Mouse (Mus musculus): ENCODE data around the gene Atp1a3. TPM values are rescaled to one million over a fixed set of nuclear protein-coding genes. Genes with fewer than 3 reads are reported as not detected.
A peak's percentile ranks its signal among the peaks of the same experiment; 100 is the strongest.

Gene Atp1a3
- polyA plus RNA-seq, 1 experiment: 5.6 TPM

DNA sequence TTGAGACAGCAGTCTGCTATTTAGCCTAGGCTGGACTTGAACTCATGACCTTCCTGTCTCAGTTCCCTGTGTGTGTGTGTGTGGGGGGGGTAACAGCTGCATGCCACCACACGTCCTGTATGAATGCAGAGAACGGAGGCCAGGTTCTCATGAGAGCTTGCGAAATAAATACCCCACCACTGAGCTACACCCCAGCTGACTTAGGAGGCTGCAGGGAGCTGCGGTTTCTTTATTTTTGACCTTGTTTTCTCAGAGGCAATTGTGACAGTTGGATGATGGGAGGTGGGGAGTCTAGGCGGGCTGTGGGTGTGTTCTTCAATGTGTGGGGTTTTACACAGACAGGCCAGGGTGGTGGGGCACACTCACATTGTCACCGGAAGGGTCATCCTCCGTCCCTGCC is 5.5 kb downstream of the Atp1a3 start:
- TF ChIP-seq CTCF (IDR thresholded peaks at IDR 0.05; ENCODE audit: borderline replicate concordance, control insufficient read depth, extremely low read depth, insufficient read depth, low read length, poor library complexity): no peak
- peak; percentile 43; the same call in 1 of the 2 replicates for TF ChIP-seq POLR2A (IDR thresholded peaks at IDR 0.05; ENCODE audit: control insufficient read depth, extremely low read depth, insufficient read depth, low read length, poor library complexity)
- Histone ChIP-seq H3K36me3 (ENCODE audit: control insufficient read depth, insufficient read depth, low read length) (no peaks in the 10 kb centered on the region), H3K27ac (ENCODE audit: control insufficient read depth, insufficient read depth, low read length) (peak overlapping the region; percentile 99), H3K27me3 (ENCODE audit: control insufficient read depth, insufficient read depth, low read length) (no peaks in the 10 kb centered on the region; the same call in 1 of the 2 replicates), H3K4me3 (ENCODE audit: control insufficient read depth, insufficient read depth, low read length) (peak overlapping the region; percentile 43), H3K4me1 (replicated peaks; ENCODE audit: control insufficient read depth, insufficient read depth, low read length) (peaks cover 23% of the 10 kb centered on the region)
- peak; percentile 61 for DNase-seq
- WGBS: 33% methylated on average over 7 of the region's 7 CpGs

DNA sequence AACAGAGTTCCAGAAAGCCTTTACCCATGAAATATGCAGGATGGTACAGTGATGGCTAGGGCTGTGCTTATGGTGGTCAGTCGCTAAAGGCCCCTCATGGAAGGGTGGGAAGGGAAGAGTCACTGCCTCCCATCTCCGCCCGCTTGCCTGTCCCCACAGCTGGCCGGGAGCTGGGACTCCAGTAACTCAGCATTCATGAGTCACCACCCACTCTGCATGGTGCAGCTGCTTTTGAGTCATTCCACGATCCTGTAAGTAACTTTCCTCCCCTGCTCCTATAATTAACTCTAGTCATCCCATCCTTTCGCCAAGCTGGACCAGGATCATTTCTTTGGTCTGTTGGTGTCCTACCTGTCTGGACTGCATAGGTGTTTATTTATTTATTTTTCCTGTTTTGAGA is 12.7 kb downstream of the Atp1a3 start:
- no peak overlapping the region for H3K27ac ChIP-seq (ENCODE audit: control insufficient read depth, insufficient read depth, low read length)
- WGBS: 79% methylated on average over 6 of the region's 6 CpGs
- no peak for DNase-seq
- no peaks in the 10 kb centered on the region for H3K27me3 ChIP-seq (ENCODE audit: control insufficient read depth, insufficient read depth, low read length)
- TF ChIP-seq POLR2A (IDR thresholded peaks at IDR 0.05; ENCODE audit: control insufficient read depth, extremely low read depth, insufficient read depth, low read length, poor library complexity) (no peak), CTCF (IDR thresholded peaks at IDR 0.05; ENCODE audit: borderline replicate concordance, control insufficient read depth, extremely low read depth, insufficient read depth, low read length, poor library complexity) (no peak)
- H3K4me3 ChIP-seq (ENCODE audit: control insufficient read depth, insufficient read depth, low read length): no peak overlapping the region
- H3K36me3 ChIP-seq (ENCODE audit: control insufficient read depth, insufficient read depth, low read length): no peaks in the 10 kb centered on the region
- peaks cover under 1% of the 10 kb centered on the region for H3K4me1 ChIP-seq (replicated peaks; ENCODE audit: control insufficient read depth, insufficient read depth, low read length)

DNA sequence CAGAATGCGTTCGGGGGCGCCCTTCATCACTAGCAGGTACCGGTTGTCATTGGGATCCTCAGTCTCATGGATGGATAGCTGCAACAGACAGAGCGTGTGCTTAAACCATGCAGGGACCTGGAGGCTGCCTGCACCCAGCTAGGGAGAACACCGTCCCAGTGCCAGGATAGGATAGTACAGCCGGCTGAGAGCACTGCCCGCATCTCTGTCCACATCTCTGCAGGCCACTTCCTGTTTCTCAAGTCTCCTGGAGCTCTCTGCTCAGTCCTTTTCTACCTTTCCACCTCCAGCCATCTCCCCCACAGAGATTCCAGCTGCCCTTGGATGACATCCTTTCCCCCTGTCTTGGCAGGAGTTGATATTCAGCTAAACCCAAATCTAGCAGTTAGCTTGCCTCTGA is 15.3 kb downstream of the Atp1a3 start:
- TF ChIP-seq CTCF (IDR thresholded peaks at IDR 0.05; ENCODE audit: borderline replicate concordance, control insufficient read depth, extremely low read depth, insufficient read depth, low read length, poor library complexity) (no peak), POLR2A (IDR thresholded peaks at IDR 0.05; ENCODE audit: control insufficient read depth, extremely low read depth, insufficient read depth, low read length, poor library complexity) (no peak)
- Histone ChIP-seq H3K27me3 (ENCODE audit: control insufficient read depth, insufficient read depth, low read length) (no peaks in the 10 kb centered on the region), H3K4me3 (ENCODE audit: control insufficient read depth, insufficient read depth, low read length) (no peak overlapping the region), H3K27ac (ENCODE audit: control insufficient read depth, insufficient read depth, low read length) (no peak overlapping the region), H3K4me1 (replicated peaks; ENCODE audit: control insufficient read depth, insufficient read depth, low read length) (peaks cover 7% of the 10 kb centered on the region), H3K36me3 (ENCODE audit: control insufficient read depth, insufficient read depth, low read length) (no peaks in the 10 kb centered on the region)
- no peak for DNase-seq
- 89% methylated on average over 8 of the region's 8 CpGs for WGBS

DNA sequence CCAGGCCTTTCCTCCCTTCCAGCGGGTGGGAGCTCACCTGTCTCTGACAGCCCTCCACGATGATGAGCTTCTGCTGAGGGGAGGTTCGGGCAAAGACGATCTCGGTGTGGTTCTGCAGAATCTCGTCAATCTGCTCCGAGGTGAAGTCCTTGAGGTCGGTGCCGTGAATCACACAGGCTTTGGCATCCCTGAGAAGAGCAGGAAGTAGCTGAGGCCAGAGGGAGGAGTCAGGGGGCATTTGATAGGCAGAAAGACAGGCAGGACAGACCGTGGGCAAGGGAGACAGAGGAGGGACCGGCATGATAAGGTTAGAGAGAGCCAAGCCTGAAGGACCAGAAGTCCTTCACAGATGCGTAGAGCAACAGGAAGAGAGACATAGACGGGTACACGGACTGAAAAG is 17.8 kb downstream of the Atp1a3 start:
- Histone ChIP-seq H3K4me1 (replicated peaks; ENCODE audit: control insufficient read depth, insufficient read depth, low read length) (peaks cover 7% of the 10 kb centered on the region), H3K27me3 (ENCODE audit: control insufficient read depth, insufficient read depth, low read length) (no peaks in the 10 kb centered on the region), H3K4me3 (ENCODE audit: control insufficient read depth, insufficient read depth, low read length) (0 out of 2 replicates have a peak overlapping the region, but pooled peaks have one; percentile 3), H3K27ac (ENCODE audit: control insufficient read depth, insufficient read depth, low read length) (no peak overlapping the region; the same call in 1 of the 2 replicates), H3K36me3 (ENCODE audit: control insufficient read depth, insufficient read depth, low read length) (no peaks in the 10 kb centered on the region)
- TF ChIP-seq CTCF (IDR thresholded peaks at IDR 0.05; ENCODE audit: borderline replicate concordance, control insufficient read depth, extremely low read depth, insufficient read depth, low read length, poor library complexity) (no peak), POLR2A (IDR thresholded peaks at IDR 0.05; ENCODE audit: control insufficient read depth, extremely low read depth, insufficient read depth, low read length, poor library complexity) (no peak)
- no peak for DNase-seq
- 58% methylated on average over 14 of the region's 14 CpGs for WGBS

DNA sequence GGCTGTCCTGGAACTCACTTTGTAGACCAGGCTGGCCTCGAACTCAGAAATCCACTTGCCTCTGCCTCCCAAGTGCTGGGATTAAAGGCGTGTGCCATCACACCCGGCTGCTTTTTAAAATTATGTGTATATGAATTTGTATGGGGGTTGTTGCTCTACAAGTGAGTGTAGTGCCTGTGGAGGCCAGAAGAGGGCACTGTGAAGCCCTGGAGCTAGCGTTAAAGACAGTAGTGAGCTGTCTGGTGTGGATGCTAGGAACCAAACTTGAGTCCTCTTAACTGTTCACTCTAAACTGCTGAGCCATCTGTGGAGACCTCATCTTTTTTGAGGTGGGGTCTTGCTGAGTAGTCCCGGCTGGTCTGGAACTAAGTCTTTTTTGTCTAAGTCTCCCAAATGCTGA is 20.0 kb downstream of the Atp1a3 start:
- Histone ChIP-seq H3K4me1 (replicated peaks; ENCODE audit: control insufficient read depth, insufficient read depth, low read length) (peaks cover 7% of the 10 kb centered on the region), H3K4me3 (ENCODE audit: control insufficient read depth, insufficient read depth, low read length) (no peak overlapping the region), H3K27ac (ENCODE audit: control insufficient read depth, insufficient read depth, low read length) (no peak overlapping the region), H3K27me3 (ENCODE audit: control insufficient read depth, insufficient read depth, low read length) (no peaks in the 10 kb centered on the region), H3K36me3 (ENCODE audit: control insufficient read depth, insufficient read depth, low read length) (no peaks in the 10 kb centered on the region)
- DNase-seq: no peak
- WGBS: 86% methylated on average over 5 of the region's 5 CpGs
- TF ChIP-seq CTCF (IDR thresholded peaks at IDR 0.05; ENCODE audit: borderline replicate concordance, control insufficient read depth, extremely low read depth, insufficient read depth, low read length, poor library complexity) (no peak), POLR2A (IDR thresholded peaks at IDR 0.05; ENCODE audit: control insufficient read depth, extremely low read depth, insufficient read depth, low read length, poor library complexity) (no peak)

DNA sequence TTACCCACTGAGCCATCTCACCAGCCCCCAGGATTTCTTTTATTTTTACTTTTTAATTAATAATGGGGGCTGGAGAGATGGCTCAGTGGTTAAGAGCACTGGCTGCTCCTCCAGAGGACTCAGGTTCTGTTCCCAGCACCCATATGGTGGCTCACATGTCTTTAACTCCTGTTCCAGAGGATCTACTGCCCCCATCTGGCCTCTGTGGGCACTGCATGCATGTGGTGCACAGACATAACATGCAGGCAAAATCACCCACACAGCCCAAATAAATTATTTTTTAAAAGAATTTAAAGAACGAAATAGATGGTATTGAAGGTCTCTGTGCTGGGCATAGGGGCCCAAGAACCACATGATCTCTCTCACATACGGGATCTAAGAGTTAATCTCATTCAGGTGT is 21.5 kb downstream of the Atp1a3 start:
- H3K27ac ChIP-seq (ENCODE audit: control insufficient read depth, insufficient read depth, low read length): no peak overlapping the region
- H3K4me3 ChIP-seq (ENCODE audit: control insufficient read depth, insufficient read depth, low read length): no peak overlapping the region
- no peak for DNase-seq
- H3K4me1 ChIP-seq (replicated peaks; ENCODE audit: control insufficient read depth, insufficient read depth, low read length): peaks cover 7% of the 10 kb centered on the region
- no peaks in the 10 kb centered on the region for H3K36me3 ChIP-seq (ENCODE audit: control insufficient read depth, insufficient read depth, low read length)
- TF ChIP-seq POLR2A (IDR thresholded peaks at IDR 0.05; ENCODE audit: control insufficient read depth, extremely low read depth, insufficient read depth, low read length, poor library complexity): no peak
- TF ChIP-seq CTCF (IDR thresholded peaks at IDR 0.05; ENCODE audit: borderline replicate concordance, control insufficient read depth, extremely low read depth, insufficient read depth, low read length, poor library complexity): no peak
- no peaks in the 10 kb centered on the region for H3K27me3 ChIP-seq (ENCODE audit: control insufficient read depth, insufficient read depth, low read length)
- WGBS: 100% methylated on average over 2 of the region's 2 CpGs

DNA sequence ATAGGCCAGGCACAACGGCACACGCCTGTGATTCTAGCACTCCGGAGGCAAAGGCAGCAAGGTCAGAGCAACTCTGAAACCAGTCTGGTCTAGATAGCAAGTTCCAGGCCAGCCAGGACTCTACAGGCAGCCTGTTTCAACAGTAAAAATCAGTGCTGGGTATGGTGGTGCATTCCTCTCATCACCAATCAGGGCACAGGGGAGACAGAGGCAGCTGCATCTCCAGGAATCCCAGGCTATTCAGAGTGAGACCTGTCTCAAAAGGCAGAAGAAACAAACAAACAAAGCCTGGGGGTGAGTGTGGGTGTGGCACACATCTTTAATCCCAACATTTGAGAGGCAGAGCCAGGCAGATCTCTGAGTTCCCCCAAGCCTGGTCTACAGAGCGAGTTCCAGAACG is 22.4 kb downstream of the Atp1a3 start:
- Histone ChIP-seq H3K4me1 (replicated peaks; ENCODE audit: control insufficient read depth, insufficient read depth, low read length) (peaks cover 11% of the 10 kb centered on the region), H3K27me3 (ENCODE audit: control insufficient read depth, insufficient read depth, low read length) (no peaks in the 10 kb centered on the region), H3K4me3 (ENCODE audit: control insufficient read depth, insufficient read depth, low read length) (no peak overlapping the region), H3K27ac (ENCODE audit: control insufficient read depth, insufficient read depth, low read length) (no peak overlapping the region), H3K36me3 (ENCODE audit: control insufficient read depth, insufficient read depth, low read length) (no peaks in the 10 kb centered on the region)
- 93% methylated on average over 5 of the region's 5 CpGs for WGBS
- TF ChIP-seq CTCF (IDR thresholded peaks at IDR 0.05; ENCODE audit: borderline replicate concordance, control insufficient read depth, extremely low read depth, insufficient read depth, low read length, poor library complexity) (no peak), POLR2A (IDR thresholded peaks at IDR 0.05; ENCODE audit: control insufficient read depth, extremely low read depth, insufficient read depth, low read length, poor library complexity) (no peak)
- no peak for DNase-seq
